Mouse (Mus musculus) adrenal gland (tissue): Measurements from ENCODE around the gene Car15.

Experiments used
- intact Hi-C: fragments of 180-260 bp; cut with DNase I; formaldehyde crosslinking; loops from one replicate; pipeline ENCODE4 v1.15.1; 2025

Car15 gene

GRCm38 (mm10) chr16:17833681-17834399 is 4.3 kb downstream of the Car15 start:
- intact Hi-C loops, result no loop called here

GRCm38 (mm10) chr16:17833321-17833680 is 4.9 kb downstream of the Car15 start:
- intact Hi-C loops, result no loop called here

DNA sequence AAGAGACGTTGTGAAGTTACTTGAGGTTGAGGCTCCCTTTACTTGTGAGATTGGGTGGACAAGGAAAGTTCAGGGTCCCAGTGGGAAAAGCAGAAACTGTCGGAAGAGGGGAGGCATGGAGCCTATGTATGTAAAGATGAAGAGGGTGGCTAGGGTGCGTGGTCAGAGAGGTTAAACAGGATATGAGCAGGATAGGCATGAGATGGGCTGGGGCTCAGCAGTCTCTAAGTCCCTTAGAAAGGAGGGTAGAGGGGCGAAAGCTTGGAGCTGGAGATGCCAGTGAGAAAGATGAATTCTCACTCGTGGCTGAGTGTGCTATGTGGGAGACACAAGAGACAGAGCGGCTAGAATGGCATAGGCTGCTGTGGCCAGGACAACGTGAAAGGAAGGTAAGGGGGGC is 5.3 kb downstream of the Car15 start, which contains the start of gene B830017H08Rik:
B830017H08Rik (plus strand) TSS at position 301 of the 400 bp plus-strand sequence.
- intact Hi-C loops, result no loop called here

GRCm38 (mm10) chr16:17831781-17832180 is 6.4 kb downstream of the Car15 start:
- intact Hi-C loops, result no loop called here

DNA sequence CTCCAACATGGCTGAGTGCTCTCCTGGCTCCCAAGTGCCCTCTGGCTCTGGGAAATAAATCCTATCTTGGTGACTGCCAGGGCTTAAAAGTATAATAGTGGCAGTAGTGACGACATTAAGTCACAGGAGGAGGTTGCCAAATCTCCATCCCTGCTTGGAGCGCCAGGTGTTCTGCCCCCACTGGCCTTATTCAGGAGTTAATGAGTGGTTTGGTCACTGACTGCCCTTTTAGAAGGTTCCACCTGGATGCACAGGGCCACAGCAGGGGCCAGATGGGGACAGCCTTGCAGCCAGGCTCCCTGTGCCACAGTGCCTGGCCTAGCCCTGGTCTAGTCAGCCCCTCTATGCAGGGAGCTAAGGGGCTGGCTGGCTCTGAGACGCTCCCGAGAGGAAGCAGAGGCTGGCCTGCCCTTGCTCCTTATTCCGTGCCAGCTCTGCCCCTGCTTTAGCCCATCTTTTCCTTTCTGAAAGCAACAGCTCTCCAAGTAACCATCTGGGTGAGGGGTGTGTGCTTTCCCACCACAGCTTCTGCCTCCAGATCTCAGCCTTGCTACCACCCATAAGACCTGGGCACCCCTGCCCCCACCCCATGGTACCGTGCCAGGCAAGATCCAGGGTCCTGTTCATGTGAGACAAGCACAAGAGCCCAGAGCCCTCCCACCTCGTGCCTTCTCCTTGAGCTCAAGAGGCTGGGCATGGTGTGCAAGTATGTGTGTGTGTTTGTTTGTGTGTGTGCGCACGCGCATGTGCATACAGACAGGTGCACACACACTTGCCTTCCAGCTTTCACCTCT is 7.6 kb downstream of the Car15 start:
- intact Hi-C loops, result no loop called here

- intact Hi-C loops, result no loop called here
Measured at GRCm38 (mm10) chr16:17828867-17829266, 9.3 kb downstream of the Car15 start.

DNA sequence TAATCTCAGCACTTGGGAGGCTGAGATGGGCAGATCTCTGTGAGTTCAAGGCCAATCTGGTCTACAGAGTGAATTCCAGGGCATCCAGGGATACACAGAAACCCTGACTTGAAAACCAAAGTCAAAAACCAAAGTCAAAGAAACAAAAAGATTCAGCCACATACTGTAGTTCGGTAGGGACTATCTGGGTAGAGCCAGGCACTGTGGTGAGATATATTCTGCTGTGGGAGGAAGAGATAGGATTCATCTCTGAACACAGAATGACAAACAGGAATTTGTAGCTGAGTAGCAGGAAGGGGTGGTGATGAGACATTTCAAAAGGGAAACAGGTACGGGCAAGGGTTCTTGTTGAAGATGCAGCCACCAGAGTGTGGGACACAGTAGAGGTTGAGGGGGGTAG is 9.9 kb downstream of the Car15 start:
- intact Hi-C loops, result no loop called here

- intact Hi-C loops, result no loop called here
Measured at GRCm38 (mm10) chr16:17826500-17826899, 11.7 kb downstream of the Car15 start.

DNA sequence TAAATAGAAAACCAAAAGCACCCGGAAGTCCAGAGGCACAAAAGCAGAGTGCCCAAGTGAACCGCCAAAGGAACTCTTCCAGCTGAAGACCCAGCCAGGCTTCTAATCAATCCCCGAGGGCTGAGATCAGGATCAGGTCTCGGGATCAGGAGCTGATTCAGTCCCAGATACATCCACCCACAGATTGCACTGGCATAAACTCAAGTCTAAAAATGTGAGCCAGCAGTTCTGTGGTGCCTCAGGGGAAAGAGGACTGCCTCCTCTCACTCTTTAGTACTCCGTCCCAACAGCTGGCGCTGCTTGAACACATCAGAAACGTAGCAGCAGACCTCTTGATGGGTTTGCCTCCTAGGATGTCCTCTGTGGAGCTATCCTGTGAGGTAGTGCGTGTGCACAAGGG is 21.6 kb downstream of the Car15 start:
- intact Hi-C loops, result no loop called here

GRCm38 (mm10) chr16:17815411-17816402 is 22.5 kb downstream of the Car15 start:
- intact Hi-C loops, result no loop called here

GRCm38 (mm10) chr16:17813173-17813572 is 25.0 kb downstream of the Car15 start:
- intact Hi-C loops, result loop anchor here (5.0 kb wide), 3 partner anchors 36 to 71 kb away; no protein-coding TSS in a partner anchor

- intact Hi-C loops, result loop anchor here (5.0 kb wide), 3 partner anchors 35 to 70 kb away; no protein-coding TSS in a partner anchor
Measured at GRCm38 (mm10) chr16:17812120-17812519, 26.0 kb downstream of the Car15 start.

DNA sequence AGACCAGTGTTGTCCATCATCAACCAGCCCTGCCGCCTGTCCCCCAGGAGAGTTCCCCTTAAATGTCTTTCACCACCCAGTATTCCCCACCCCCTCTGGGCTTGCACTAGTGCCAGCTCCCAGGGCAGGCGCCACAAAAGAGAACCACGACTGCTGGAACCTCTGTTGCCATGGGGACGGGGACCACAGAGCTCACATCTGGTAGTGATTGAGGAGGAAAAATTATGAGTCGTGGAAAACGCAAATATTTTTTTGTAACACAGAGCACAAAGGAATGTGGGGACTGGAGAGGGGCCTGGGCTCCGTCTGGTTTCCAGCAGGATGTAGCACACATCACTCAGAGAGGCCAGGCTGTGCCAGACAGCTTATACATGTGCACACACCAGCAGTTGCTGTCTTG is 28.5 kb downstream of the Car15 start:
- intact Hi-C loops, result loop anchor here (5.0 kb wide), 3 partner anchors 32 to 67 kb away; no protein-coding TSS in a partner anchor

DNA sequence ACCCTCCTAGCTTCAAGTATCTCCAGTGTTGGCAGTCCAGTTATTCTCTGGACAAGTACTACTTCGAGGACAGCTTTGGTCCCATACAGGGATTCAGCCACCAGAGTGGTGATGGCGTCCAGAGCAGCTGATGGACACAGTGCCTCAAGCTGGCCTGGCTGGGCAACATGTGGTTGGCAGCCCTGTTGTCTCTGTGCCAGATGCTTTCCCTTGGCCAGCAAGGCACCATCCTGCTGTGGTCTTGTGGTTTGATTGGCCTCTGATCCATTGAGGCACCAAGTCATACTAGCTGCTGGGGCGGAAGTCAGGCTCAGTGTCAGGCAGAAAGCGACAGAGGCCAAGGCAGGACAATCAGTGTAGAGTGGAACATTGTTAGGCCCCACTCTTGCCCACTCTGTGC is 29.0 kb downstream of the Car15 start:
- intact Hi-C loops, result no loop called here

GRCm38 (mm10) chr16:17807192-17808009 is 30.8 kb downstream of the Car15 start:
- intact Hi-C loops, result no loop called here

- intact Hi-C loops, result no loop called here
Measured at GRCm38 (mm10) chr16:17806581-17807191, 31.5 kb downstream of the Car15 start.

DNA sequence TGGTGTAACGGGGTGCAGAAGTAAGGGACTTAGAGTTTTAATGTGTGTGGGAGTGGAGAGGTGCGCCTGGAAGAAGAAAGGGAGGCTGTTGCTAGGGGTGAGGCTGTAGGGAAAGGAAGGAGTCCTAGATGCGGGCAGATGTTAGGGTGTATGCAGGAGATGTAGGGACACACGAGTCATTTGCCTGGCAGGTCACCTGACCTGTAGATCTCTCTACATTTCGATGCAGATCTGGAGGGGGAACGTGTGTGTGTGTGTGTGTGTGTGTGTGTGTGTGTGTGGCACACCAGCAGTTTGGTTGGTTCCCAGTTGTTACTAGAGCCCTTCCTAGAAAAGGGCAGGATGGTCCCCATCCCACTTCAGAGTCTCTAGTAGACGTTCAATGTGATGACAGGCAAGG is 33.2 kb downstream of the Car15 start:
- intact Hi-C loops, result no loop called here

DNA sequence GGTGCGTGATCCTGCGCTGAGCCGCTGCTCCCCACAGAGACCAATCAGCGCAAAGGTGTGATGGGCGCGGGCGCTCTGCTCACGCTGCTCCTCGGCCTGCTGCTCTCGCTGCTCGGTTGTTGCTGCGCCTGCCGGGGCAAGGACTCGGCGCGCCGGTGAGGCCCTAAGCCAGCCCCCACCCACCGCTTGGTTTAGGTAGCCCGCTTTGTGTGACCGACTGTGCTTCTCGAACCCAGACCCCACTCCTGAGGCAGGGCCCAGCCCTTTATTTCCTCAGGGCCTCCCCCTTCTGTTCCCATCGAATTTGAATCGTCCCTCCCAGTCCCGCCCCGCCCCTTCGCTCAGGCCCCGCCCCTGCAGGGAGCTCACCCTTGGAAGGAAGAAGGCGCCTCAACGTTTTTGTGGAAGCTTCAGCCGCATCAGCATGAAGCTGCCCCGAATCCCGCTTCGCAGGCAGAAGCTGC is 33.7 kb downstream of the Car15 start:
- intact Hi-C loops, result no loop called here

DNA sequence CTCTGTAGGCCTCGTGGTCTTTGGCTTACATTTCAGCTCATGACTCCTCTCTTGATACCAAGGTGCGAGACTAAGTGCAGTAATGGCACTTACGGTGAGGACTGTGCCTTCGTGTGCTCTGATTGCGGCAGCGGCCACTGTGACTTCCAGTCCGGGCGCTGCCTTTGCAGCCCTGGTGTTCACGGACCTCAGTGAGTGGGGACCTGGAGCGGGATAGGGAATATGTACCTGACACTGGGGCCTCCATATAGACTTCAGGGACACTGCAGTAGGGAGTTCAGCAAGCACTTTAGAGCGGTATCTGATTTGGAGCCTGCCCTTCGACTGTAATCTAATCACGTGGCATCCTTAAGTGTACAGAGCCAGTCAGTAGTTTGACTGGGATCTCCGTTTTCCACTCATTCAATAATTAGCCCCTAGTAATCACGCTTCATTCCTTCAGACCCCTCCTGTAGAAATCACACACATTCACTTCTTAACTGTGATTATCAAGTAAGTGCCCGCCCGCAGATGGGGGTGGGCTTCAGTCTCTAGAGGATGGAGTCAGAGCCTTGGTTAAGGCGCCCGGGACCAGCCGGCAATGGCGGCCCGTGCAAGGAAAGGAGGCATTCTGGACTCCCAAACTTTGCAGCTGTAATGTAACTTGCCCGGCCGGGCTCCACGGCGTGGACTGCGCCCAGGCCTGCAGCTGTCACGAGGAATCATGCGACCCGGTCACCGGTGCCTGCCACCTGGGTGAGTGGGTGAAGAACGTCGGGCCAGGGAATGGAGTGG is 34.3 kb downstream of the Car15 start:
- intact Hi-C loops, result no loop called here
